Mouse (Mus musculus) cerebellum, adult 2 months (tissue): ENCODE measurements at regions not wholly inside any gene's neighbourhood (a gene's known extent, or its start where the extent isn't known, plus 50 kb on each side); places are given as distances from the start of the nearest gene placed in this dataset.

Experiments used
- CTCF ChIP-seq: fragments of 200-500 bp; IDR thresholded peaks from 2 replicates; pipeline ENCODE4 v1.5.1; 2011; ENCODE audit warnings: low read depth, mild to moderate bottlenecking, control low read depth, low read length, moderate library complexity, borderline replicate concordance; ENCODE audit not compliant: insufficient read depth
- POLR2A ChIP-seq: fragments of 200-500 bp; IDR thresholded peaks from 2 replicates; pipeline ENCODE4 v1.6.1; 2011; ENCODE audit warnings: low read length, control low read depth, borderline replicate concordance; ENCODE audit not compliant: insufficient read depth

- TF ChIP-seq CTCF (no peak), POLR2A (no peak)
Observed at GRCm38 (mm10) chr13:35452420-35452819, 207.2 kb upstream of the Cdyl start.
